Mouse (Mus musculus): ENCODE measurements around the gene Kat5. TPM values are rescaled to one million over a fixed set of nuclear protein-coding genes. Genes with fewer than 3 reads are reported as not detected.

Kat5 gene
- 10 to 100 TPM; 82.8 to 93.0 TPM for total RNA-seq (2021)
- long read RNA-seq, experiment 1, transcript Kat5-201 (14 exons, 2,154 nt) = major isoform, 11 of 49 reads
- long read RNA-seq, experiment 1, partial matches to known transcripts = 20 of 49 reads
- long read RNA-seq, experiment 1, other reads (novel, unspliced or antisense) = 6 of 49 reads
- long read RNA-seq, experiment 2, transcript Kat5-201 (14 exons, 2,154 nt) = minor isoform, 8 of 62 reads
- long read RNA-seq, experiment 2, transcript Kat5-202 (12 exons, 1,905 nt) = minor isoform, 6 of 62 reads
- long read RNA-seq, experiment 2, transcript Kat5-211 (11 exons, 1,960 nt) = minor isoform, 9 of 62 reads
- long read RNA-seq, experiment 2, transcript Kat5-206 (13 exons, 1,386 nt) = major isoform, 12 of 62 reads
- long read RNA-seq, experiment 2, partial matches to known transcripts = 17 of 62 reads
- long read RNA-seq, experiment 2, other reads (novel, unspliced or antisense) = 10 of 62 reads

DNA sequence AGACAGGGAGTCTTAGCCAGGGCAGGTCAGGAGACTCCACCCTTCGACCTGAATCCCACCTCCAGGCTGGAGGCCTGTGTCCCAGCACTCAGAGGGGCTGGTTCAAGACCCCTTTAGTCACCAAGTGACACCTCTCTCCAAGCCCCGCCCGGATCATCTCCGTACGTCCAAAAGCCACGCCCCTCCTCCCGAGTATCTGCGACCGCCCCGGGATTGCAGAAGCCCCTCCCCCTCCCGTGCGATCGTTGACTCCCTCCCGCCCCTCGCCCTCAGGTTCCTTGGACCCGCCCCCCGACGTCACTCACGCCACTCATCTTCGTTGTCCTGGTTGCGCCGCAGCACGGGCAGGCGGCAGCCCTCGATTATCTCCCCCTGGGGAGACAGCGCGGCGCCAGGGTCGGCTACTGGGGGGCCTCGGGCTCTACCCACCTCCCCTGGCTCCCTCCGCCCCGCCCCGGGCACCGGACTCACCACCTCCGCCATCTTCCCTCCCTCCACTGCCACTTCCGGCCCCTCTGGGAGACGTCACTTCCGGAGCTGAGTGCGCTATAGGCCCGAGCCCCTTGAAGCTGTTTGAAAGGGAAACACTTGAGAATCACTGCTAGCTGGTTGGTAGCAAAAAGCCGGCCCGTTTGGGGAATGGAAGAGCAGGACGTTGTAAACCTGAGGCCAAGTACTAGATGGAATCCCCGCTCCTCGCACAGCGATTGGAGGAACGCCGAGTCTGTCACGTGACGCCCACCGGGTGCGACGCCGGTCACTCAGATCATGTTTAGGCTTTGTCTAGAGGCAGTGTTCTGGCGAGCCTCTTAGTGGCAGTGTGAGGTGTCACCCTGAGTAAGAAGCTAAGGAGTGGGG lies at the start of gene Kat5:
TSS of gene Kat5 (minus strand) at position 691 of the 858 bp plus-strand sequence.
- Histone ChIP-seq H3K4me3 (peak within 1 kb of the TSS; percentile 72), H3K27ac (peak within 1 kb of the TSS; percentile 100)
- peak; percentile 89 to 90 for DNase-seq (ENCODE audit: low spot score in 2 of 2)
- TF ChIP-seq CTCF (conservative IDR thresholded peaks at IDR 0.05) = peak; percentile 34; the same call in 1 of the 2 replicates

GRCm38 (mm10) chr19:5654720-5655298 lies 44.8 kb upstream of the Kat5 start:
- no peak for DNase-seq (ENCODE audit: low spot score in 2 of 2)
- no peak overlapping the region for H3K27ac ChIP-seq
- peak overlapping the region; percentile 50 for H3K4me3 ChIP-seq
- TF ChIP-seq CTCF (conservative IDR thresholded peaks at IDR 0.05) = no peak

DNA sequence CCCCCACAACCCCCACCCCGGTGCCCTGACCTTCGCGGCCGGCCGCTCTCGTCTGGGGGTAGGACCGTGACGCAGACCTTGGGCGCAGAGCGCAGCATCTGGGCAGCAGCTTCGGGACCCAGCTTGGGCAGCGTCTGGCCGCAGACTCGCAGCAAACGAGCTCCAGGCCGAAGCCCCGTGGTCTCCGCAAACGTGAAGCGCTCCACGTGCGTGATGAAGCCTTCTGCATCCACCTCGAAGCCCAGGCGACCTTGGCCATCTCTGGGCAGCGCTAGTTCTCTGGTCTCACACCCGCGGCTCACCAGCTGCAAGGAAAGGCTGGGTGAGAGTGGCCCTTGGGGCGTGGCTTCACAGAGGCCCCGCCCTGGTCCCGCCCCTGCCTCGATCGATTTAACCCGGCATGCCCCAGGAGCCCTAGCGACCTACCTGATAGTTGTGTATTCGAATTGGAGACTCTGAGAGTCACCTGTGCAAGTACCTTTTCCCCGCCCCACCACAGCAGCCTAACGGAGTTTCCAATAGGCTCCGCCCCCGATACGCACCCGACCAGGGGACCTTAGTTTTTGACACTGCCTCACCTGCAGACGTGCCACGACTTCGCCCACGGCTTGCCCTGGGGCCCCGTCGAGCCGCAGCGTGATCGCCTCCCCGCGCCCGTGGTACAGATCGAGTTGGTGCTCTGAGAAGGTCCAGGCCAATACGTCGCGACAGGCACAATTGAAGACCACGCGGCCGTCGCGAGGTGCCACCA lies 44.1 kb upstream of the Kat5 start:
- peak overlapping the region; percentile 50 for H3K4me3 ChIP-seq
- TF ChIP-seq CTCF (conservative IDR thresholded peaks at IDR 0.05) = no peak
- no peak for DNase-seq (ENCODE audit: low spot score in 2 of 2)
- H3K27ac ChIP-seq = no peak overlapping the region; the same call in 1 of the 2 replicates

DNA sequence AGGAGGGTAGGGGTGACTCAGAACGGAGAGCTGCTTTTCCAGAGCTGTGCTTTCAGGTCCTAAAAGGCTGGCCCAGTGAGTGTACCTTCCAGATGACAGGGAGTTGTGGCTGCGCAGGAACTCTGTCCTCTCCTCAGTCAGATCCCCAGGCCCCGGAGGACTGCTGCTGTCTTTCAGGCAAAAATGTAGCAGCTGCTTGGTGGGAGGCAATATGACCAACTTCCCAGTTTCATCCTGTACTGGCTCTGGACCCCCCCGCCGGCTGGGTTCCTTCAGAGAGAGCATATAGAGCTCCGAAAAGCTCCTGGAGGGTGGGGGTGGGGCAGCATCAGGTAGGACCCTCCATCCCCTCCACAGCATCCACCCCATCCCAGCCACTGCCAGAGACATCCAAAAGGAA lies 42.5 kb upstream of the Kat5 start:
- H3K27ac ChIP-seq = no peak overlapping the region
- no peak overlapping the region for H3K4me3 ChIP-seq
- TF ChIP-seq CTCF (conservative IDR thresholded peaks at IDR 0.05) = no peak
- DNase-seq (ENCODE audit: low spot score in 2 of 2) = peak in 1 of 2 experiments; percentile 26

- Histone ChIP-seq H3K27ac (no peak overlapping the region), H3K4me3 (no peak overlapping the region)
- no peak for TF ChIP-seq CTCF (conservative IDR thresholded peaks at IDR 0.05)
- no peak for DNase-seq (ENCODE audit: low spot score in 2 of 2)
Observed at GRCm38 (mm10) chr19:5651502-5652274, 41.7 kb upstream of the Kat5 start.

GRCm38 (mm10) chr19:5649298-5649741 lies 39.3 kb upstream of the Kat5 start:
- peak overlapping the region; percentile 59 for H3K4me3 ChIP-seq
- no peak for TF ChIP-seq CTCF (conservative IDR thresholded peaks at IDR 0.05)
- peak overlapping the region; percentile 82 for H3K27ac ChIP-seq
- no peak for DNase-seq (ENCODE audit: low spot score in 2 of 2)

DNA sequence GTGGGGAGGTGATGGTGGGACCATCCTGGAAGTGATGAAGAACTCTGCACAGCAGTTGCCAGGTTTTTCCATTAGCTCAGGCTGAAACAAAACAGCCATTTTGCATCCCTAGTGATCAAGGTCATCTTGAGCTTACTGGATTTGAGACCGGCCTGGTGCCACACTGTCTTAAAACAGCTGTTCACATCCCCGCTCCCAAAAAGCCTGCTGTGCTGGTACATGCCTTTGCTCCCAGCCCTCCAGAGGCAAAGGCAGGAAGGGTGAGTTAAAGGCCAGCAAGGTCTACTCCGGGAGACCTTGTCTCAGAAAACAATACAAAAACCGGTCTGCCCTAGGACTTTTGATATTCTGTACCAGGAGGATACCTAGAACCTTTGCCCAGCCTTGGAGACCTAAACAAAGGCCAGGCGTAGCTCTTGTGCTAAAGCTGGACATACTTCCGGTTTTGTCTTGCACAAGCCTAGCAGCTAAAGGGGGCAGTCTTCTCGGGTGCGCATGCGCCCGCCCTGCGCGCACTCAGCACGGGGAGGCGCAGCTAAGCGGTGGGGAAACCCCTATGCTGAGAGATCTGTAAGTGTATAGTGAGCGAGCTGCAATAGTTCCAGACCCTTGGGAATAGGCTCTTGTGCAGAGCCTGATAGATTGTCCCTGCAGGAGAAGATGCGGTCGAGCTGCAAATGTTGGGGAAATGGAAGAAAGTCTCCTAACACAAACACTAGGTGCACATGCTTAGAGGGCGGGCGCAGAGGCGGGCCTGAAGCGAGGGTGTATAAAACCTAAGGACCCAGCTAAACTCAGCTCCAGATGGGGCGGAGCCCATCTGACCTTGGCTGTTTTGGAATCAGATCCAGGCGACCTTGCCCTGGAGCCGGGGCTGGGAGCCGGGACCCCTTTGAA lies 38.6 kb upstream of the Kat5 start:
- peak overlapping the region; percentile 59 for H3K4me3 ChIP-seq
- H3K27ac ChIP-seq = peak overlapping the region; percentile 82
- TF ChIP-seq CTCF (conservative IDR thresholded peaks at IDR 0.05) = peak; percentile 54
- peak; percentile 76 to 84 for DNase-seq (ENCODE audit: low spot score in 2 of 2)

GRCm38 (mm10) chr19:5647791-5648190 lies 37.8 kb upstream of the Kat5 start:
- peak overlapping the region; percentile 82 for H3K27ac ChIP-seq
- DNase-seq (ENCODE audit: low spot score in 2 of 2) = no peak
- TF ChIP-seq CTCF (conservative IDR thresholded peaks at IDR 0.05) = no peak
- H3K4me3 ChIP-seq = no peak overlapping the region

GRCm38 (mm10) chr19:5646731-5647330 lies 36.8 kb upstream of the Kat5 start:
- TF ChIP-seq CTCF (conservative IDR thresholded peaks at IDR 0.05) = no peak
- H3K27ac ChIP-seq = no peak overlapping the region
- no peak for DNase-seq (ENCODE audit: low spot score in 2 of 2)

DNA sequence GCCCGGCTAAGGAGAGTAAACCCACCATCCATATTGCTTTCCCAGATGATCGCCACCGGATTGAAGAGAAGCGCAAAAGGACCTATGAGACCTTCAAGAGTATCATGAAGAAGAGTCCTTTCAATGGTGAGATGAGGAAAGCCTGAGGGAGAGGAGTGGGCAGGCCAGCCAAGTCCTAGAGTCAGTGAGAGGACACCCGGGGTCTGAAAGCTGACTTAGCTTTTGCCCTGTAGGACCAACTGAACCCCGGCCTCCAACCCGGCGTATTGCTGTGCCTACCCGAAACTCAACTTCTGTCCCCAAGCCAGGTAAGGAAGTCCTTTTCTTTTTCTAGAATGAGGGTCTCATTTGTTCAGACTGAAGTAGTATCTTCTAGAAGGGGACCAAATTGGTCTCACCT lies 35.2 kb upstream of the Kat5 start:
- TF ChIP-seq CTCF (conservative IDR thresholded peaks at IDR 0.05) = no peak
- H3K27ac ChIP-seq = no peak overlapping the region
- no peak for DNase-seq (ENCODE audit: low spot score in 2 of 2)
- no peak overlapping the region for H3K4me3 ChIP-seq

More at GRCm38 (mm10) chr19:5646731-5647330, 36.8 kb upstream of the Kat5 start:
- no peak overlapping the region for H3K4me3 ChIP-seq
